Mouse (Mus musculus): ENCODE results near the gene Lrrk1.

- no peak for TF ChIP-seq CTCF (IDR thresholded peaks at IDR 0.05; ENCODE audit: insufficient read depth, low read length)
- TF ChIP-seq POLR2A (IDR thresholded peaks at IDR 0.05; ENCODE audit: borderline replicate concordance, extremely low read depth, low read depth, low read length), result no peak
Measured at GRCm38 (mm10) chr7:66404802-66405201, 16.7 kb upstream of the Lrrk1 start.
